Comparison of ENCODE assay signal across 8 mouse cellular contexts in the genomic region with DNA sequence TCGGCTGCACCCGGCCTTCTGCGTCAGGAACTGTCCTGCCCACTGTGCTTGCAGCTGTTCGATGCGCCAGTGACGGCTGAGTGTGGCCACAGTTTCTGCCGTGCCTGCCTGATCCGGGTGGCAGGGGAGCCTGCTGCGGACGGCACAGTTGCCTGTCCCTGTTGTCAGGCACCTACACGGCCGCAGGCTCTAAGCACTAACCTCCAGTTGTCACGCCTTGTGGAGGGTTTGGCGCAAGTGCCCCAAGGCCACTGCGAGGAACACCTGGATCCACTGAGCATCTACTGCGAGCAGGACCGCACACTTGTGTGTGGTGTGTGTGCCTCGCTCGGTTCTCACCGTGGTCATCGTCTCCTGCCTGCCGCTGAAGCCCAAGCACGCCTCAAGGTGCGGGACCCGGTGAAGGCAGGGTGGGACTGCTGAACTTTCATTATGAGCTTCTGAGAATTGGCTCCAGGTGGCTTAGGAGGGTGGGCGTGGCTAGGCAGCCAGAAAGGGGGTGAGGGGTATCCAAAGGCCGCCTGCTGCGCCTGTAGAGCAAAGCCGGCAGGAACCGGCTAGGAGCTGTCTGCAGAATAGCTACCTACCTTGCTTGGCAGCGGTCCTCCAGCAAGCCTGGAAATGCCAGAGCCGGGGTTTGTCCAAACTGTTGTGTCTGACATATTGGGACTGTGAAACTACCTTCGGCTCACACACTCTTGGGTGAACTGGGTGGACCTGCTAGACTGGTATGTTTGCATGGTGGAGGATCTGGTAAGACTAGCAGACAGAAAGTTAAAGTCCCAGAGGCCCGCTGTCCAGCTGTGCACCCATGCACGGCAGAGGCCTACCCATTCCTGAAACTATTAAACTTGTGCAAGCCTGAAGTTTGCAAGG. TPM values are rescaled to one million over a fixed set of nuclear protein-coding genes. Genes with fewer than 3 reads are reported as not detected.
DNase-seq lines count a peak whose midpoint lies in the region; ATAC-seq and TF ChIP-seq lines count a peak whose summit lies in the region.

No protein-coding gene starts in this region.

- H3K36me3 ChIP-seq in embryonic facial prominence, embryonic 14.5 days (ENCODE audit: control insufficient read depth, insufficient read depth, low read length) = no peaks in the 10 kb centered on the region
- no peaks in the 10 kb centered on the region for H3K36me3 ChIP-seq in hindbrain, embryonic 12.5 days
- no peaks in the 10 kb centered on the region for H3K36me3 ChIP-seq in limb, embryonic 14.5 days (ENCODE audit: control insufficient read depth, insufficient read depth, low read length)
- no peaks in the 10 kb centered on the region for H3K36me3 ChIP-seq in neural tube, embryonic 13.5 days

- H3K9ac ChIP-seq in embryonic facial prominence, embryonic 14.5 days (ENCODE audit: low read depth, low read length) = peak overlapping the region; percentile 56
- H3K9ac ChIP-seq in hindbrain, embryonic 12.5 days = no peak overlapping the region
- peak overlapping the region; percentile 40; the same call in 1 of the 2 replicates for H3K9ac ChIP-seq in limb, embryonic 14.5 days (ENCODE audit: low read depth, low read length, severe bottlenecking)
- no peak overlapping the region for H3K9ac ChIP-seq in neural tube, embryonic 13.5 days

- H3K4me3 ChIP-seq in embryonic facial prominence, embryonic 14.5 days (ENCODE audit: low read depth, low read length) = peak overlapping the region; percentile 13
- no peak overlapping the region for H3K4me3 ChIP-seq in hindbrain, embryonic 12.5 days
- peak overlapping the region; percentile 18 for H3K4me3 ChIP-seq in limb, embryonic 14.5 days (replicated peaks; ENCODE audit: low read length)
- no peak overlapping the region for H3K4me3 ChIP-seq in neural tube, embryonic 13.5 days

- H3K4me2 ChIP-seq in embryonic facial prominence, embryonic 14.5 days (ENCODE audit: low read depth, low read length) = peak overlapping the region; percentile 42
- H3K4me2 ChIP-seq in hindbrain, embryonic 12.5 days (replicated peaks) = peak overlapping the region; percentile 41
- H3K4me2 ChIP-seq in limb, embryonic 14.5 days (replicated peaks; ENCODE audit: low read depth, low read length, severe bottlenecking) = peak overlapping the region; percentile 34
- H3K4me2 ChIP-seq in neural tube, embryonic 13.5 days = peak overlapping the region; percentile 2

- H3K27ac ChIP-seq in embryonic facial prominence, embryonic 14.5 days (replicated peaks; ENCODE audit: low read depth, low read length) = peak overlapping the region; percentile 76
- no peak overlapping the region for H3K27ac ChIP-seq in hindbrain, embryonic 12.5 days
- H3K27ac ChIP-seq in limb, embryonic 14.5 days (replicated peaks; ENCODE audit: low read depth, low read length) = peak overlapping the region; percentile 34; the same call in 1 of the 2 replicates
- no peak overlapping the region for H3K27ac ChIP-seq in neural tube, embryonic 13.5 days (replicated peaks)

- intact Hi-C loops in left cerebral cortex, postnatal 4 days (cut with DNase I) = no loop called here

- ATAC-seq in embryonic facial prominence, embryonic 14.5 days (ENCODE audit: low read depth) = peak; percentile 81
- ATAC-seq in hindbrain, embryonic 12.5 days (ENCODE audit: low FRiP score) = no peak
- peak; percentile 45; the same call in 1 of the 2 replicates for ATAC-seq in limb, embryonic 14.5 days (ENCODE audit: low FRiP score, low read depth)
- no peak for ATAC-seq in neural tube, embryonic 13.5 days (ENCODE audit: low read depth)

- peaks cover 6% of the 10 kb centered on the region; the same call in 1 of the 2 replicates for H3K4me1 ChIP-seq in embryonic facial prominence, embryonic 14.5 days (ENCODE audit: control insufficient read depth, insufficient read depth, low read length)
- peaks cover 8% of the 10 kb centered on the region for H3K4me1 ChIP-seq in hindbrain, embryonic 12.5 days
- H3K4me1 ChIP-seq in limb, embryonic 14.5 days (ENCODE audit: control insufficient read depth, insufficient read depth, low read length) = peaks cover 15% of the 10 kb centered on the region
- peaks cover 7% of the 10 kb centered on the region; the same call in 1 of the 2 replicates for H3K4me1 ChIP-seq in neural tube, embryonic 13.5 days (replicated peaks)

- H3K27me3 ChIP-seq in embryonic facial prominence, embryonic 14.5 days (replicated peaks; ENCODE audit: control insufficient read depth, insufficient read depth, low read length) = no peaks in the 10 kb centered on the region
- H3K27me3 ChIP-seq in hindbrain, embryonic 12.5 days = peaks cover 15% of the 10 kb centered on the region
- no peaks in the 10 kb centered on the region for H3K27me3 ChIP-seq in limb, embryonic 14.5 days (ENCODE audit: control insufficient read depth, insufficient read depth, low read length)
- H3K27me3 ChIP-seq in neural tube, embryonic 13.5 days = peaks cover 12% of the 10 kb centered on the region

- TF ChIP-seq POLR2A in limb, embryonic 14.5 days (IDR thresholded peaks at IDR 0.05; ENCODE audit: borderline replicate concordance, extremely low read depth, insufficient read depth, insufficient read length) = no peak

- 20% methylated on average over 34 of the region's 35 CpGs for WGBS in embryonic facial prominence, embryonic 14.5 days
- 27% methylated on average over 35 of the region's 35 CpGs for WGBS in hindbrain, embryonic 12.5 days
- WGBS in limb, embryonic 14.5 days = 13% methylated on average over 35 of the region's 35 CpGs
- 28% methylated on average over 35 of the region's 35 CpGs for WGBS in neural tube, embryonic 13.5 days

- H3K9me3 ChIP-seq in embryonic facial prominence, embryonic 14.5 days (ENCODE audit: control insufficient read depth, low read length) = no peaks in the 10 kb centered on the region
- H3K9me3 ChIP-seq in hindbrain, embryonic 12.5 days (replicated peaks) = no peaks in the 10 kb centered on the region
- no peaks in the 10 kb centered on the region for H3K9me3 ChIP-seq in limb, embryonic 14.5 days (ENCODE audit: control insufficient read depth, low read length)
- H3K9me3 ChIP-seq in neural tube, embryonic 13.5 days = no peaks in the 10 kb centered on the region

- DNase-seq in ZHBTc4 (ENCODE audit: low read depth, low spot score) = peak; percentile 95
- peak; percentile 85 for DNase-seq in embryonic facial prominence, embryonic 14.5 days (ENCODE audit: low spot score)
- peak; percentile 65 for DNase-seq in limb, embryonic 14.5 days (ENCODE audit: low spot score)
- DNase-seq in left cerebral cortex, postnatal 4 days = no peak
- DNase-seq in natural killer cell, adult 2 months (ENCODE audit: low spot score in 2 of 2) = no peak
- DNase-seq in adrenal gland, postnatal 4 days (ENCODE audit: low spot score in 2 of 2) = no peak

RNA-seq across cellular contexts. Expression of a gene that starts 1.0 kb away (rescaled TPM):
- 4.2 and 5.3 TPM in 2 replicates for polyA plus RNA-seq in embryonic facial prominence, embryonic 14.5 days (2014; fragmentation: Nextera tagmentation; extraction: Ambion mirVana)
- polyA plus RNA-seq in hindbrain, embryonic 12.5 days (2016; fragmentation: Nextera tagmentation; extraction: Ambion mirVana) = 0.15 and 0.59 TPM in 2 replicates
- 22.8 and 26.6 TPM in 2 replicates for polyA plus RNA-seq in limb, embryonic 14.5 days (2012; rRNA removed)
- 1.7 and 2.2 TPM in 2 replicates for polyA plus RNA-seq in limb, embryonic 14.5 days (2014; fragmentation: Nextera tagmentation; extraction: Ambion mirVana)
- polyA plus RNA-seq in neural tube, embryonic 13.5 days (2015; fragmentation: Nextera tagmentation; extraction: Ambion mirVana) = 0.33 TPM in 1 of 2 replicates, not detected in the other
- under 1 TPM; 0.26 to 0.56 TPM for total RNA-seq in left cerebral cortex, postnatal 4 days (2021)
- total RNA-seq in adrenal gland, postnatal 4 days (2021) = 1 to 10 TPM; 3.4 to 8.6 TPM

RNA-seq across cellular contexts. Expression of a gene that starts 11.1 kb away (rescaled TPM):
- polyA plus RNA-seq in embryonic facial prominence, embryonic 14.5 days (2014; fragmentation: Nextera tagmentation; extraction: Ambion mirVana) = 78.6 and 81.1 TPM in 2 replicates
- polyA plus RNA-seq in hindbrain, embryonic 12.5 days (2016; fragmentation: Nextera tagmentation; extraction: Ambion mirVana) = 6.4 and 9.4 TPM in 2 replicates
- 53.1 and 59.3 TPM in 2 replicates for polyA plus RNA-seq in limb, embryonic 14.5 days (2012; rRNA removed)
- 98.3 and 132 TPM in 2 replicates for polyA plus RNA-seq in limb, embryonic 14.5 days (2014; fragmentation: Nextera tagmentation; extraction: Ambion mirVana)
- 7.0 and 7.4 TPM in 2 replicates for polyA plus RNA-seq in neural tube, embryonic 13.5 days (2015; fragmentation: Nextera tagmentation; extraction: Ambion mirVana)
- total RNA-seq in left cerebral cortex, postnatal 4 days (2021) = 1 to 10 TPM; 2.4 to 3.3 TPM
- 10 to 100 TPM; 14.7 to 15.3 TPM for total RNA-seq in adrenal gland, postnatal 4 days (2021)

RNA-seq across cellular contexts. Expression of a gene that starts 37.5 kb away (rescaled TPM):
- polyA plus RNA-seq in embryonic facial prominence, embryonic 14.5 days (2014; fragmentation: Nextera tagmentation; extraction: Ambion mirVana) = 46.3 and 58.2 TPM in 2 replicates
- 502 and 538 TPM in 2 replicates for polyA plus RNA-seq in hindbrain, embryonic 12.5 days (2016; fragmentation: Nextera tagmentation; extraction: Ambion mirVana)
- polyA plus RNA-seq in limb, embryonic 14.5 days (2012; rRNA removed) = 919 and 999 TPM in 2 replicates
- polyA plus RNA-seq in limb, embryonic 14.5 days (2014; fragmentation: Nextera tagmentation; extraction: Ambion mirVana) = 60.9 and 68.7 TPM in 2 replicates
- polyA plus RNA-seq in neural tube, embryonic 13.5 days (2015; fragmentation: Nextera tagmentation; extraction: Ambion mirVana) = 376 and 434 TPM in 2 replicates
- 100 to 1,000 TPM; 504 to 524 TPM for total RNA-seq in left cerebral cortex, postnatal 4 days (2021)
- 100 to 1,000 TPM; 555 to 559 TPM for total RNA-seq in adrenal gland, postnatal 4 days (2021)

RNA-seq across cellular contexts. Expression of a gene that starts 57.7 kb away (rescaled TPM):
- polyA plus RNA-seq in embryonic facial prominence, embryonic 14.5 days (2014; fragmentation: Nextera tagmentation; extraction: Ambion mirVana) = 1.0 and 1.4 TPM in 2 replicates
- polyA plus RNA-seq in hindbrain, embryonic 12.5 days (2016; fragmentation: Nextera tagmentation; extraction: Ambion mirVana) = 0.83 and 0.97 TPM in 2 replicates
- 2.4 and 2.5 TPM in 2 replicates for polyA plus RNA-seq in limb, embryonic 14.5 days (2012; rRNA removed)
- 1.1 and 1.2 TPM in 2 replicates for polyA plus RNA-seq in limb, embryonic 14.5 days (2014; fragmentation: Nextera tagmentation; extraction: Ambion mirVana)
- polyA plus RNA-seq in neural tube, embryonic 13.5 days (2015; fragmentation: Nextera tagmentation; extraction: Ambion mirVana) = 0.98 and 1.0 TPM in 2 replicates
- total RNA-seq in left cerebral cortex, postnatal 4 days (2021) = 1 to 10 TPM; 2.1 to 2.2 TPM
- total RNA-seq in adrenal gland, postnatal 4 days (2021) = 1 to 10 TPM; 3.3 to 5.6 TPM

RNA-seq across cellular contexts. Expression of a gene that starts 57.8 kb away (rescaled TPM):
- polyA plus RNA-seq in embryonic facial prominence, embryonic 14.5 days (2014; fragmentation: Nextera tagmentation; extraction: Ambion mirVana) = not detected in 2 replicates
- not detected in 2 replicates for polyA plus RNA-seq in hindbrain, embryonic 12.5 days (2016; fragmentation: Nextera tagmentation; extraction: Ambion mirVana)
- polyA plus RNA-seq in limb, embryonic 14.5 days (2012; rRNA removed) = 0.01 TPM in 1 of 2 replicates, not detected in the other
- not detected in 2 replicates for polyA plus RNA-seq in limb, embryonic 14.5 days (2014; fragmentation: Nextera tagmentation; extraction: Ambion mirVana)
- not detected in 2 replicates for polyA plus RNA-seq in neural tube, embryonic 13.5 days (2015; fragmentation: Nextera tagmentation; extraction: Ambion mirVana)
- total RNA-seq in left cerebral cortex, postnatal 4 days (2021) = not detected
- total RNA-seq in adrenal gland, postnatal 4 days (2021) = not detected

Comparison
In these comparisons a context has a peak if more than half of its experiments do, and no peak if none do; other contexts are left out.
1. DNase-seq: peak in ZHBTc4 (single experiment), embryonic facial prominence, embryonic 14.5 days (single experiment) and limb, embryonic 14.5 days (single experiment); none in left cerebral cortex, postnatal 4 days (single experiment), natural killer cell, adult 2 months (0 of 2) and adrenal gland, postnatal 4 days (0 of 2).
2. ATAC-seq: peak in embryonic facial prominence, embryonic 14.5 days (single experiment) and limb, embryonic 14.5 days (single experiment); none in hindbrain, embryonic 12.5 days (single experiment) and neural tube, embryonic 13.5 days (single experiment).
3. H3K27ac ChIP-seq: peak in embryonic facial prominence, embryonic 14.5 days (single experiment) and limb, embryonic 14.5 days (single experiment); none in hindbrain, embryonic 12.5 days (single experiment) and neural tube, embryonic 13.5 days (single experiment).
4. H3K4me3 ChIP-seq: peak in embryonic facial prominence, embryonic 14.5 days (single experiment) and limb, embryonic 14.5 days (single experiment); none in hindbrain, embryonic 12.5 days (single experiment) and neural tube, embryonic 13.5 days (single experiment).
5. H3K9ac ChIP-seq: peak in embryonic facial prominence, embryonic 14.5 days (single experiment) and limb, embryonic 14.5 days (single experiment); none in hindbrain, embryonic 12.5 days (single experiment) and neural tube, embryonic 13.5 days (single experiment).
6. Peak in every context shown above with its lines, with median percentiles within 50 percentile points of each other: H3K4me2 ChIP-seq.